Mouse (Mus musculus) ES-Bruce4 (cell line): ENCODE data around the gene Ppp1r2.

Experiments
- CTCF ChIP-seq: IDR thresholded peaks from one replicate; pipeline ENCODE4 v1.8.1; 2011; ENCODE audit warnings: low read depth, low read length
- EP300 ChIP-seq: IDR thresholded peaks from 2 replicates; pipeline ENCODE4 v1.6.1; 2011; ENCODE audit warnings: low read depth, low read length; ENCODE audit not compliant: insufficient read depth
- POLR2A ChIP-seq: IDR thresholded peaks from one replicate; pipeline ENCODE4 v1.8.1; 2011; ENCODE audit warnings: low read length; ENCODE audit not compliant: insufficient read depth

DNA sequence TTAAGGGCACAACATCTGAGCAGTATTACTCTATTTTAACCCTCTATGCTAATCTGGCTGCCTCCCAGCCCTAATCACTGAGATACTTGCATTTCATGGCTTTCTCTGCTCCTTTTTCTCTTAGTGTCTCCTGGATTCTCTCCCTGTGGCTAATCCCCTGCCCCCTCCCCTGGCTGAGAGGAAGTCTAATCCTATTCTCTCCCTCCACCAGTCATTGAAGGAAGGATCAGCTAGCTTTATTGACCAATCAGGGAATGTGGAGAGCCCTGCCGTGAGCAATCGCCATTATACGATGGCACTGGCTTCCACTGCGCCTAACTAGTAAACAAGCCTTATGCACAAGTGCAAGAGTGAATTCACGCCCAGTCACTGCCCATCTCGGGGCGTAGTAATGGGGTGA is 45.9 kb upstream of the Ppp1r2 start:
- TF ChIP-seq POLR2A (no peak), CTCF (no peak), EP300 (no peak)
